In genomic region chr14:58282264-58282663, GRCm38 (mm10) we compare ENCODE assay signal across 13 mouse cellular contexts.
"Had no signal": no experiment of that assay in that cellular context is flagged by ENCODE, and none has a peak within 500 bp of the region (broad histone marks: within the 10 kb centered on the region; RNA-seq: fewer than 3 reads in every experiment).

No protein-coding gene starts in this region.

- ATAC-seq: liver, postnatal 0 days; midbrain, embryonic 15.5 days had no signal

- H3K36me3 ChIP-seq: limb, embryonic 12.5 days; liver, embryonic 13.5 days; midbrain, embryonic 15.5 days; neural tube, embryonic 13.5 days had no signal

- H3K4me1 ChIP-seq: limb, embryonic 12.5 days; liver, embryonic 13.5 days; megakaryocyte, embryonic 14.5 days; midbrain, embryonic 15.5 days; neural tube, embryonic 13.5 days had no signal

- H3K27ac ChIP-seq: kidney, postnatal 0 days; limb, embryonic 12.5 days; liver, embryonic 13.5 days; macrophage; midbrain, embryonic 15.5 days; neural tube, embryonic 13.5 days had no signal

- H3K4me3 ChIP-seq: limb, embryonic 12.5 days; liver, embryonic 13.5 days; megakaryocyte, embryonic 14.5 days; midbrain, embryonic 15.5 days; neural tube, embryonic 13.5 days had no signal

- H3K4me2 ChIP-seq: limb, embryonic 12.5 days; liver, embryonic 13.5 days; midbrain, embryonic 11.5 days; neural tube, embryonic 13.5 days had no signal

- H3K9me3 ChIP-seq: limb, embryonic 12.5 days; liver, embryonic 13.5 days; midbrain, embryonic 15.5 days; neural tube, embryonic 13.5 days had no signal

- H3K27me3 ChIP-seq: limb, embryonic 12.5 days; liver, embryonic 13.5 days; megakaryocyte, embryonic 14.5 days; midbrain, embryonic 15.5 days; neural tube, embryonic 13.5 days had no signal

- DNase-seq: layer of hippocampus, adult 9-11 months; liver; liver, embryonic 13.5 days; liver, postnatal 0 days; right cerebral cortex, postnatal 14 days; thymus, postnatal 36 days had no signal

- H3K9ac ChIP-seq: limb, embryonic 12.5 days; liver, embryonic 13.5 days; liver, postnatal 0 days; midbrain, embryonic 15.5 days; neural tube, embryonic 13.5 days had no signal
